Mouse (Mus musculus) kidney, adult 2 months (tissue): Measurements from ENCODE around the gene Rpl22.

Source experiments
- CTCF ChIP-seq: fragments of 200-500 bp; conservative IDR thresholded peaks from 2 replicates; pipeline ENCODE4 v1.5.1; 2011; ENCODE audit warnings: low read depth, mild to moderate bottlenecking, control low read depth, low read length, moderate library complexity, mixed read lengths; ENCODE audit not compliant: insufficient read depth, insufficient read length
- POLR2A ChIP-seq: fragments of 200-500 bp; IDR thresholded peaks from one replicate; pipeline ENCODE4 v1.6.1; 2011; ENCODE audit warnings: low read depth, low read length, control low read depth

- no peak for TF ChIP-seq CTCF
- TF ChIP-seq POLR2A: no peak
Measured at GRCm38 (mm10) chr4:152340584-152341284, 15.2 kb downstream of the Rpl22 start.
